Mouse (Mus musculus) pancreas, adult 10 weeks (tissue): ENCODE results near the gene Itih5. TPM values are rescaled to one million over a fixed set of nuclear protein-coding genes. Genes with fewer than 3 reads are reported as not detected.

Source experiments
- polyA plus RNA-seq: library from polyadenylated mRNA; stranded (reverse); fragments of 350-450 nt; fragmentation: Illumina TruSeq; extraction: RNeasy Lipid Tissue Mini Kit (QIAGEN cat#74804); gene quantifications from one replicate; pipeline ENCODE4 v1.2.3, GENCODE M21; 2015; ENCODE audit warnings: low read depth, low replicate concordance; ENCODE audit not compliant: insufficient read depth

Gene Itih5
- 6.4 TPM for polyA plus RNA-seq

GRCm38 (mm10) chr2:10153201-10154075, at the start of gene Itih5:
TSS of gene Itih5 (plus strand) at chr2:10153571.

GRCm38 (mm10) chr2:10131296-10131695, 22.1 kb upstream of the Itih5 start, which contains the start of gene Itih2:
TSS of gene Itih2 (minus strand) at chr2:10131396.

Other genes with a start within 250 kb of the Itih5 start
- gene Taf3, start 105.0 kb upstream of the Itih5 start, polyA plus RNA-seq = 2.5 TPM
- 51.8 TPM for gene Atp5c1, start 73.1 kb upstream of the Itih5 start, polyA plus RNA-seq
- 6.9 TPM for gene Kin, start 73.0 kb upstream of the Itih5 start, polyA plus RNA-seq
- 1.9 TPM for gene Itih2, start 22.2 kb upstream of the Itih5 start, polyA plus RNA-seq
- not detected for gene Sfmbt2, start 216.9 kb downstream of the Itih5 start, polyA plus RNA-seq